Mouse (Mus musculus) embryonic facial prominence, embryonic 12.5 days (tissue): ENCODE measurements at regions not wholly inside any gene's neighbourhood (a gene's known extent, or its start where the extent isn't known, plus 50 kb on each side); places are given as distances from the start of the nearest gene placed in this dataset.

Experiments
- ATAC-seq: fragments of 200-750 bp; cut with Nextera tagmentation; 2 replicates; pipeline ENCODE4 v1.8.0; 2017; ENCODE audit not compliant: insufficient number of reproducible peaks, insufficient read depth, low FRiP score, low TSS enrichment
- H3K27ac ChIP-seq: fragments of 300-500 bp; sonication (generic); 2 replicates; pipeline ENCODE4 v1.5.1; 2016; ENCODE audit warnings: mild to moderate bottlenecking
- H3K27me3 ChIP-seq: fragments of 300-500 bp; sonication (generic); 2 replicates; pipeline ENCODE4 v1.6.1; 2016; ENCODE audit warnings: mild to moderate bottlenecking, moderate library complexity
- H3K36me3 ChIP-seq: fragments of 300-500 bp; sonication (generic); 2 replicates; pipeline ENCODE4 v1.6.1; 2016; ENCODE audit warnings: mild to moderate bottlenecking
- H3K4me1 ChIP-seq: fragments of 300-500 bp; sonication (generic); 2 replicates; pipeline ENCODE4 v1.6.1; 2016
- H3K4me2 ChIP-seq: fragments of 300-500 bp; sonication (generic); replicated peaks from 2 replicates; pipeline ENCODE4 v1.6.1; 2016; ENCODE audit warnings: mild to moderate bottlenecking, moderate library complexity
- H3K4me3 ChIP-seq: fragments of 300-500 bp; sonication (generic); 2 replicates; pipeline ENCODE4 v1.5.1; 2016; ENCODE audit warnings: mild to moderate bottlenecking
- H3K9ac ChIP-seq: fragments of 300-500 bp; sonication (generic); 2 replicates; pipeline ENCODE4 v1.6.1; 2016; ENCODE audit warnings: mild to moderate bottlenecking, moderate library complexity
- H3K9me3 ChIP-seq: fragments of 300-500 bp; sonication (generic); 2 replicates; pipeline ENCODE4 v1.6.1; 2016; ENCODE audit warnings: mild to moderate bottlenecking, moderate library complexity
- WGBS: fragments of 180-500 bp; shearing (Covaris S2); methylation state at CpG from one replicate; pipeline ENCODE4 v1.1.7; 2016; 5-methylcytosine and 5-hydroxymethylcytosine counted together

DNA sequence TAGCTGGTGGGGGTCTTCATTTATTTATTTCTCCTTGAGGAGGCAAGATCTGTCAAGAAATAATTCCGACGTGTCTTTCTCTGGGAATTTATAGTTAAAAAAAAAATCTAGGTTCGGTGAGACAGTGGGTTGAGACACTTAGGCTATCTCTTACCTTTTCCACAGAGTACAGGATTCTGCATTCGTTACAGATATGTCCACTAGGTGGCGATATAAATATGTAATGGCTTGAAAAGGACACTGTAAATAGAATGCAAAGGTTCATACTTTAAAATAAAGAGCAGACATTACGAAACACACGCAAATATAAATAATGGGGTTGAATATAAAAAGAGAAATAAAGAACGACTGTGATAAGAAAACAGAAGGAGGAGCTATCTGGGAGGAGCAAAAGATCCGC, 517.5 kb downstream of the Cps1 start:
- WGBS, result 25% methylated on average over 9 of the region's 9 CpGs
- no peaks in the 10 kb centered on the region for H3K4me1 ChIP-seq
- H3K27ac ChIP-seq, result no peak overlapping the region
- no peak overlapping the region for H3K4me3 ChIP-seq
- no peaks in the 10 kb centered on the region; the same call in 1 of the 2 replicates for H3K27me3 ChIP-seq
- ATAC-seq, result peak; percentile 69; the same call in 1 of the 2 replicates
- no peaks in the 10 kb centered on the region for H3K36me3 ChIP-seq
- H3K9me3 ChIP-seq, result no peaks in the 10 kb centered on the region
- H3K4me2 ChIP-seq, result no peak overlapping the region
- H3K9ac ChIP-seq, result no peak overlapping the region

DNA sequence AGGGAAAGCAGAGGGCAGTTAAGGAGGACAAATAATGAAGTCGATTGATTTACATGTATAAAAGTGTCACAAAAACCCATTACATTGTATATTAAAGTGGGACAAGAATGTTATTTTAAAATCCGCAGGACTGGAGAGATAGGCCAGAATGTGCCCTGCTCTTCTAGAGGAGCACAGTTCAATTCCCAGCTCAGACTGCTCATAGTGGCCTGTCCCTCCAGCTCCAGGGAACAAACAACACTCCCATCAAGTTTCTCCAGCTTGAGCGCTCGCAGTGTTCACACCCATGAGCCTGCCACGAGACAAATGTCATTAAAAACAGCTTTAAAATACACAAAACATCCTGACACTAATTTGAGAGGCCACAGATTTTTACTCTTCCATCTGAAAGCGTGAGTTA, 517.9 kb downstream of the Cps1 start:
- Histone ChIP-seq H3K9me3 (no peaks in the 10 kb centered on the region), H3K9ac (no peak overlapping the region), H3K27ac (no peak overlapping the region), H3K4me3 (no peak overlapping the region), H3K4me1 (no peaks in the 10 kb centered on the region), H3K4me2 (no peak overlapping the region), H3K36me3 (no peaks in the 10 kb centered on the region), H3K27me3 (no peaks in the 10 kb centered on the region; the same call in 1 of the 2 replicates)
- no peak for ATAC-seq
- 51% methylated on average over 6 of the region's 6 CpGs for WGBS

DNA sequence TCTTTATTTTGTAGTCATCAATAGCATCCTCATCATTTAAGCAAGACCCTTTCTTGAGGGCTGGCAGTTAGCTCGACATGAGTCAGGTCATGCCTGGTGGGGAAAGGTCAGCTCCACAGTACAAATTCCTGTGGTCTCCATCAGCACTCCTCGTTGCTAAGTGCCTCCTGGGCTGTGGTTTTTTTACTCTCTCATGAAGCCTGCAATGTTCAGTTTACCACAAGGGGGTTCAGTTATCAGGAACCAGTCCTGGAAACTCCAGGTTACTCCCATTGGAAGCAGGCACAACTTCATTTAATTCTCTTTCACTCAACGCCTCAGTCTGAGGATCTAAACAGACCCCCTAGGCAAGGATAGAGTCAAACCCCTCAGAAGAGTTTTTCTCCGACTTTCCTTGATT, 520.8 kb downstream of the Cps1 start:
- H3K4me3 ChIP-seq, result no peak overlapping the region
- no peak overlapping the region for H3K4me2 ChIP-seq
- WGBS, result 48% methylated on average over 4 of the region's 4 CpGs
- H3K4me1 ChIP-seq, result no peaks in the 10 kb centered on the region
- no peak for ATAC-seq
- H3K27ac ChIP-seq, result no peak overlapping the region
- H3K9ac ChIP-seq, result no peak overlapping the region
- H3K9me3 ChIP-seq, result no peaks in the 10 kb centered on the region
- no peaks in the 10 kb centered on the region for H3K36me3 ChIP-seq
- no peaks in the 10 kb centered on the region; the same call in 1 of the 2 replicates for H3K27me3 ChIP-seq
